Mouse (Mus musculus) intestine, embryonic 16.5 days (tissue): ENCODE results near the gene Dyrk1a. TPM values are rescaled to one million over a fixed set of nuclear protein-coding genes. Genes with fewer than 3 reads are reported as not detected.
A peak's percentile ranks its signal among the peaks of the same experiment; 100 is the strongest.

Source experiments
- ATAC-seq: fragments of 200-750 bp; cut with Nextera tagmentation; 2 replicates; pipeline ENCODE4 v1.8.0; 2017; ENCODE audit warnings: moderate TSS enrichment, moderate library complexity
- H3K27ac ChIP-seq: fragments of 300-500 bp; sonication (generic); 2 replicates; pipeline ENCODE4 v1.5.1; 2014; ENCODE audit warnings: mild to moderate bottlenecking, low read length
- H3K27me3 ChIP-seq: fragments of 300-500 bp; sonication (generic); replicated peaks from 2 replicates; pipeline ENCODE4 v1.6.1; 2014; ENCODE audit warnings: low read length, control low read depth, mixed read lengths; ENCODE audit not compliant: control insufficient read depth, insufficient read depth
- H3K36me3 ChIP-seq: fragments of 300-500 bp; sonication (generic); 2 replicates; pipeline ENCODE4 v1.6.1; 2014; ENCODE audit warnings: low read length, control low read depth; ENCODE audit not compliant: control insufficient read depth, insufficient read depth
- H3K4me1 ChIP-seq: fragments of 300-500 bp; sonication (generic); 2 replicates; pipeline ENCODE4 v1.6.1; 2014; ENCODE audit warnings: low read length, control low read depth, mixed read lengths; ENCODE audit not compliant: control insufficient read depth, insufficient read depth
- H3K4me2 ChIP-seq: fragments of 300-500 bp; sonication (generic); 2 replicates; pipeline ENCODE4 v1.6.1; 2014; ENCODE audit warnings: low read depth, low read length, control low read depth
- H3K4me3 ChIP-seq: fragments of 300-500 bp; sonication (generic); 2 replicates; pipeline ENCODE4 v1.5.1; 2014; ENCODE audit warnings: mild to moderate bottlenecking, low read length
- H3K9ac ChIP-seq: fragments of 300-500 bp; sonication (generic); 2 replicates; pipeline ENCODE4 v1.6.1; 2014; ENCODE audit warnings: low read depth, low read length
- H3K9me3 ChIP-seq: fragments of 300-500 bp; sonication (generic); 2 replicates; pipeline ENCODE4 v1.6.1; 2016; ENCODE audit warnings: low read length, control low read depth; ENCODE audit not compliant: control insufficient read depth
- WGBS: fragments of 180-500 bp; shearing (Covaris S2); extraction: QIAGEN DNeasy Blood & Tissue Kit; methylation state at CpG from one replicate; pipeline ENCODE4 v1.1.7; 2014; 5-methylcytosine and 5-hydroxymethylcytosine counted together
- polyA plus RNA-seq: library from polyadenylated mRNA; unstranded; fragments of >200 nt; fragmentation: Nextera tagmentation; extraction: Ambion mirVana; gene quantifications from 2 replicates; pipeline ENCODE4 v1.2.1, GENCODE M21; 2015

Dyrk1a gene
- polyA plus RNA-seq, 1 experiment from 2014 or later = 7.3 TPM

GRCm38 (mm10) chr16:94721549-94722006, 151.8 kb downstream of the Dyrk1a start:
- 0 out of 2 replicates have a peak, but pooled peaks cover 3% of the 10 kb centered on the region for H3K27me3 ChIP-seq
- no peak for ATAC-seq
- no peaks in the 10 kb centered on the region for H3K36me3 ChIP-seq
- no peak overlapping the region for H3K9ac ChIP-seq
- H3K4me3 ChIP-seq = no peak overlapping the region
- H3K9me3 ChIP-seq = no peaks in the 10 kb centered on the region
- H3K27ac ChIP-seq = no peak overlapping the region
- 51% methylated on average over 10 of the region's 10 CpGs for WGBS
- H3K4me2 ChIP-seq = no peak overlapping the region
- H3K4me1 ChIP-seq = peaks cover 5% of the 10 kb centered on the region

- no peaks in the 10 kb centered on the region for H3K9me3 ChIP-seq
- 82% methylated on average over 12 of the region's 12 CpGs for WGBS
- H3K4me1 ChIP-seq = peaks cover 5% of the 10 kb centered on the region
- 0 out of 2 replicates have a peak, but pooled peaks cover 3% of the 10 kb centered on the region for H3K27me3 ChIP-seq
- no peak overlapping the region for H3K4me3 ChIP-seq
- H3K4me2 ChIP-seq = no peak overlapping the region
- no peak for ATAC-seq
- no peaks in the 10 kb centered on the region for H3K36me3 ChIP-seq
- H3K27ac ChIP-seq = no peak overlapping the region
- no peak overlapping the region for H3K9ac ChIP-seq
Observed at GRCm38 (mm10) chr16:94722936-94723335, 153.1 kb downstream of the Dyrk1a start.

GRCm38 (mm10) chr16:94724061-94724596, 154.3 kb downstream of the Dyrk1a start:
- H3K27ac ChIP-seq = peak overlapping the region; percentile 33; the same call in 1 of the 2 replicates
- WGBS = under 1% methylated on average over 23 of the region's 23 CpGs

GRCm38 (mm10) chr16:94724747-94725211, 155.0 kb downstream of the Dyrk1a start:
- Histone ChIP-seq H3K4me3 (peak overlapping the region; percentile 54), H3K4me1 (peaks cover 5% of the 10 kb centered on the region), H3K27me3 (0 out of 2 replicates have a peak, but pooled peaks cover 3% of the 10 kb centered on the region), H3K9me3 (no peaks in the 10 kb centered on the region), H3K9ac (peak overlapping the region; percentile 58), H3K27ac (no peak overlapping the region; the same call in 1 of the 2 replicates), H3K4me2 (peak overlapping the region; percentile 88), H3K36me3 (no peaks in the 10 kb centered on the region)
- WGBS = under 1% methylated on average over 18 of the region's 18 CpGs
- peak; percentile 42 for ATAC-seq

More at GRCm38 (mm10) chr16:94724061-94724596, 154.3 kb downstream of the Dyrk1a start:
- Histone ChIP-seq H3K9me3 (no peaks in the 10 kb centered on the region), H3K4me2 (peak overlapping the region; percentile 88), H3K4me1 (peaks cover 5% of the 10 kb centered on the region), H3K9ac (peak overlapping the region; percentile 58), H3K36me3 (no peaks in the 10 kb centered on the region), H3K27me3 (0 out of 2 replicates have a peak, but pooled peaks cover 3% of the 10 kb centered on the region), H3K4me3 (peak overlapping the region; percentile 54)
- peak; percentile 92 for ATAC-seq

- 88% methylated on average over 6 of the region's 6 CpGs for WGBS
- no peak overlapping the region for H3K27ac ChIP-seq
- no peak overlapping the region for H3K4me2 ChIP-seq
- no peaks in the 10 kb centered on the region for H3K27me3 ChIP-seq
- no peaks in the 10 kb centered on the region for H3K36me3 ChIP-seq
- no peak overlapping the region for H3K4me3 ChIP-seq
- H3K4me1 ChIP-seq = peaks cover 5% of the 10 kb centered on the region
- H3K9ac ChIP-seq = no peak overlapping the region
- H3K9me3 ChIP-seq = no peaks in the 10 kb centered on the region
- ATAC-seq = no peak
Observed at GRCm38 (mm10) chr16:94729236-94729635, 159.4 kb downstream of the Dyrk1a start.

GRCm38 (mm10) chr16:94731027-94731426, 161.2 kb downstream of the Dyrk1a start:
- Histone ChIP-seq H3K4me3 (no peak overlapping the region), H3K4me2 (no peak overlapping the region), H3K9me3 (no peaks in the 10 kb centered on the region)

GRCm38 (mm10) chr16:94735472-94735871, 165.7 kb downstream of the Dyrk1a start:
- Histone ChIP-seq H3K36me3 (no peaks in the 10 kb centered on the region), H3K4me3 (no peak overlapping the region), H3K27ac (no peak overlapping the region), H3K4me1 (no peaks in the 10 kb centered on the region), H3K9me3 (no peaks in the 10 kb centered on the region), H3K9ac (no peak overlapping the region), H3K27me3 (no peaks in the 10 kb centered on the region), H3K4me2 (no peak overlapping the region)
- WGBS = 62% methylated on average over 3 of the region's 3 CpGs
- no peak for ATAC-seq

More at GRCm38 (mm10) chr16:94731027-94731426, 161.2 kb downstream of the Dyrk1a start:
- Histone ChIP-seq H3K27me3 (no peaks in the 10 kb centered on the region), H3K4me1 (no peaks in the 10 kb centered on the region), H3K36me3 (no peaks in the 10 kb centered on the region), H3K9ac (no peak overlapping the region), H3K27ac (no peak overlapping the region)
- no peak for ATAC-seq
- 46% methylated on average over 12 of the region's 12 CpGs for WGBS

- Histone ChIP-seq H3K4me1 (no peaks in the 10 kb centered on the region), H3K27me3 (no peaks in the 10 kb centered on the region), H3K27ac (no peak overlapping the region), H3K9me3 (no peaks in the 10 kb centered on the region), H3K9ac (no peak overlapping the region), H3K4me2 (no peak overlapping the region), H3K36me3 (no peaks in the 10 kb centered on the region), H3K4me3 (no peak overlapping the region)
- no peak for ATAC-seq
- WGBS = 87% methylated on average over 8 of the region's 8 CpGs
Observed at GRCm38 (mm10) chr16:94736462-94737358, 166.9 kb downstream of the Dyrk1a start.

- Histone ChIP-seq H3K9ac (no peak overlapping the region), H3K27me3 (no peaks in the 10 kb centered on the region), H3K4me3 (no peak overlapping the region), H3K4me2 (no peak overlapping the region), H3K27ac (no peak overlapping the region), H3K9me3 (no peaks in the 10 kb centered on the region), H3K4me1 (no peaks in the 10 kb centered on the region), H3K36me3 (no peaks in the 10 kb centered on the region)
- no peak for ATAC-seq
- WGBS = 91% methylated on average over 1 of the region's 1 CpGs
Observed at GRCm38 (mm10) chr16:94737359-94737687, 167.5 kb downstream of the Dyrk1a start.
